Mouse (Mus musculus) spleen, adult 2 months (tissue): ENCODE measurements around the gene Pinlyp. TPM values are rescaled to one million over a fixed set of nuclear protein-coding genes. Genes with fewer than 3 reads are reported as not detected.
A peak's percentile ranks its signal among the peaks of the same experiment; 100 is the strongest.

Experiments used
- DNase-seq, 2 experiments: peaks; one replicate each; pipeline versions ENCODE4 v3.0.0 to v3.0.0-alpha.2; 2012 to 2021; ENCODE audit warnings: low spot score in 2 of 2, low read depth in 1 of 2
- H3K27ac ChIP-seq: fragments of 200-500 bp; 2 replicates; pipeline ENCODE4 v1.5.1; 2012; ENCODE audit warnings: low read length, inconsistent platforms; ENCODE audit not compliant: insufficient read depth
- H3K27me3 ChIP-seq: fragments of 200-500 bp; 2 replicates; pipeline ENCODE4 v1.6.1; 2012; ENCODE audit warnings: mild to moderate bottlenecking, moderate library complexity, low read length, inconsistent platforms; ENCODE audit not compliant: control insufficient read depth, insufficient read depth
- H3K36me3 ChIP-seq: fragments of 200-500 bp; 2 replicates; pipeline ENCODE4 v1.6.1; 2012; ENCODE audit warnings: mild to moderate bottlenecking, low read length, inconsistent platforms; ENCODE audit not compliant: control insufficient read depth, insufficient read depth
- H3K4me1 ChIP-seq: fragments of 200-500 bp; 2 replicates; pipeline ENCODE4 v1.6.1; 2011; ENCODE audit warnings: inconsistent platforms; ENCODE audit not compliant: control insufficient read depth, insufficient read depth, insufficient read length
- H3K4me3 ChIP-seq: fragments of 200-500 bp; 2 replicates; pipeline ENCODE4 v1.5.1; 2011; ENCODE audit warnings: mild to moderate bottlenecking, inconsistent platforms; ENCODE audit not compliant: insufficient read depth, insufficient read length; ENCODE audit errors: extremely low read depth
- CTCF ChIP-seq: fragments of 200-500 bp; IDR thresholded peaks from 2 replicates; pipeline ENCODE4 v1.5.1; 2011; ENCODE audit warnings: mild to moderate bottlenecking, inconsistent platforms; ENCODE audit not compliant: insufficient read depth, insufficient read length, insufficient replicate concordance; ENCODE audit errors: extremely low read depth
- POLR2A ChIP-seq: fragments of 200-500 bp; IDR thresholded peaks from 2 replicates; pipeline ENCODE4 v1.6.1; 2011; ENCODE audit warnings: low read depth, low read length, inconsistent platforms
- WGBS: fragments of 180-500 bp; shearing (Covaris S2); methylation state at CpG from one replicate; pipeline ENCODE4 v1.1.7; 2018; 5-methylcytosine and 5-hydroxymethylcytosine counted together
- polyA plus RNA-seq: library from polyadenylated mRNA; depleted of rRNA; stranded (reverse); fragments of >200 nt; gene quantifications from 2 replicates; pipeline ENCODE4 v1.2.3, GENCODE M21; 2012

Gene Pinlyp
- polyA plus RNA-seq, 1 experiment: 0.23 TPM

- Histone ChIP-seq H3K27ac (peak overlapping the region; percentile 92), H3K4me3 (peak overlapping the region; percentile 94), H3K36me3 (peaks cover 2% of the 10 kb centered on the region; the same call in 1 of the 2 replicates), H3K4me1 (peaks cover 8% of the 10 kb centered on the region; the same call in 1 of the 2 replicates), H3K27me3 (no peaks in the 10 kb centered on the region)
- TF ChIP-seq POLR2A (peak; percentile 1; the same call in 1 of the 2 replicates), CTCF (no peak)
- DNase-seq: peak; percentile 98 to 99
- 1% methylated on average over 57 of the region's 57 CpGs for WGBS
Measured at GRCm38 (mm10) chr7:24546634-24547389, 894 bp upstream of the Pinlyp start.

GRCm38 (mm10) chr7:24544506-24544905 is 1.4 kb downstream of the Pinlyp start:
- H3K4me1 ChIP-seq: peaks cover 8% of the 10 kb centered on the region; the same call in 1 of the 2 replicates
- no peak for DNase-seq
- TF ChIP-seq CTCF (no peak), POLR2A (no peak)
- no peaks in the 10 kb centered on the region for H3K27me3 ChIP-seq
- WGBS: 77% methylated on average over 2 of the region's 2 CpGs
- no peak overlapping the region for H3K4me3 ChIP-seq
- H3K27ac ChIP-seq: no peak overlapping the region
- peaks cover 2% of the 10 kb centered on the region; the same call in 1 of the 2 replicates for H3K36me3 ChIP-seq

GRCm38 (mm10) chr7:24539686-24540085 is 6.2 kb downstream of the Pinlyp start:
- WGBS: 93% methylated on average over 4 of the region's 4 CpGs
- no peak overlapping the region for H3K27ac ChIP-seq
- TF ChIP-seq POLR2A (no peak), CTCF (no peak)
- H3K4me3 ChIP-seq: no peak overlapping the region
- H3K4me1 ChIP-seq: no peaks in the 10 kb centered on the region
- DNase-seq: no peak
- peaks cover 5% of the 10 kb centered on the region; the same call in 1 of the 2 replicates for H3K36me3 ChIP-seq
- H3K27me3 ChIP-seq: no peaks in the 10 kb centered on the region

- H3K27me3 ChIP-seq: no peaks in the 10 kb centered on the region
- no peak for TF ChIP-seq CTCF
- no peak for TF ChIP-seq POLR2A
- peaks cover 14% of the 10 kb centered on the region for H3K36me3 ChIP-seq
- no peak for DNase-seq
- H3K4me1 ChIP-seq: no peaks in the 10 kb centered on the region
- 69% methylated on average over 5 of the region's 5 CpGs for WGBS
- H3K27ac ChIP-seq: no peak overlapping the region
- no peak overlapping the region for H3K4me3 ChIP-seq
Measured at GRCm38 (mm10) chr7:24538701-24539100, 7.2 kb downstream of the Pinlyp start.

- Histone ChIP-seq H3K4me1 (no peaks in the 10 kb centered on the region), H3K36me3 (peaks cover 19% of the 10 kb centered on the region), H3K27ac (no peak overlapping the region), H3K4me3 (no peak overlapping the region), H3K27me3 (no peaks in the 10 kb centered on the region)
- 64% methylated on average over 5 of the region's 5 CpGs for WGBS
- DNase-seq: no peak
- TF ChIP-seq POLR2A (no peak), CTCF (no peak)
Measured at GRCm38 (mm10) chr7:24538154-24538553, 7.8 kb downstream of the Pinlyp start.

- Histone ChIP-seq H3K27me3 (no peaks in the 10 kb centered on the region), H3K4me1 (no peaks in the 10 kb centered on the region), H3K27ac (no peak overlapping the region), H3K4me3 (no peak overlapping the region), H3K36me3 (peaks cover 20% of the 10 kb centered on the region)
- DNase-seq: no peak
- WGBS: 84% methylated on average over 5 of the region's 5 CpGs
- TF ChIP-seq POLR2A: no peak
- no peak for TF ChIP-seq CTCF
Measured at GRCm38 (mm10) chr7:24537591-24537990, 8.3 kb downstream of the Pinlyp start.

GRCm38 (mm10) chr7:24537081-24537480 is 8.8 kb downstream of the Pinlyp start:
- Histone ChIP-seq H3K27ac (no peak overlapping the region), H3K4me1 (no peaks in the 10 kb centered on the region), H3K27me3 (no peaks in the 10 kb centered on the region), H3K4me3 (no peak overlapping the region), H3K36me3 (peaks cover 20% of the 10 kb centered on the region)
- TF ChIP-seq CTCF: no peak
- TF ChIP-seq POLR2A: no peak
- DNase-seq: no peak
- WGBS: 89% methylated on average over 4 of the region's 4 CpGs
